Mouse (Mus musculus): ENCODE data around the gene Map3k4. TPM values are rescaled to one million over a fixed set of nuclear protein-coding genes. Genes with fewer than 3 reads are reported as not detected.
"Not testable (repeated sequence)": the region's sequence is repeated elsewhere in the genome, so short reads cannot be mapped to it uniquely, and the experiment has no call there.

Gene Map3k4
- polyA plus RNA-seq, 1 experiment from 2014 or later = 63.0 TPM

GRCm38 (mm10) chr17:12292356-12292755 is 26.2 kb downstream of the Map3k4 start:
- Histone ChIP-seq H3K9ac (replicated peaks) (no peak overlapping the region), H3K36me3 (peaks cover 10% of the 10 kb centered on the region)
- WGBS = 88% methylated on average over 1 of the region's 1 CpGs

GRCm38 (mm10) chr17:12291151-12291550 is 27.4 kb downstream of the Map3k4 start:
- H3K4me2 ChIP-seq = no peak overlapping the region
- 0 out of 2 replicates have a peak, but pooled peaks have one; percentile 42 for ATAC-seq (ENCODE audit: insufficient number of reproducible peaks, insufficient read depth, low FRiP score, low TSS enrichment, low read depth)
- peaks cover 34% of the 10 kb centered on the region for H3K4me1 ChIP-seq (replicated peaks)
- H3K9me3 ChIP-seq = no peaks in the 10 kb centered on the region
- no peaks in the 10 kb centered on the region for H3K27me3 ChIP-seq
- peak overlapping the region; percentile 62 for H3K27ac ChIP-seq
- no peak overlapping the region for H3K4me3 ChIP-seq (replicated peaks)
- H3K36me3 ChIP-seq = peaks cover 10% of the 10 kb centered on the region
- WGBS = 88% methylated on average over 7 of the region's 7 CpGs
- H3K9ac ChIP-seq (replicated peaks) = no peak overlapping the region

More at GRCm38 (mm10) chr17:12292356-12292755, 26.2 kb downstream of the Map3k4 start:
- H3K4me2 ChIP-seq = no peak overlapping the region
- no peak overlapping the region for H3K27ac ChIP-seq
- H3K4me3 ChIP-seq (replicated peaks) = no peak overlapping the region
- no peaks in the 10 kb centered on the region for H3K9me3 ChIP-seq
- ATAC-seq (ENCODE audit: insufficient number of reproducible peaks, insufficient read depth, low FRiP score, low TSS enrichment, low read depth) = no peak
- peaks cover 37% of the 10 kb centered on the region for H3K4me1 ChIP-seq (replicated peaks)
- no peaks in the 10 kb centered on the region for H3K27me3 ChIP-seq

GRCm38 (mm10) chr17:12290735-12291134 is 27.9 kb downstream of the Map3k4 start:
- peaks cover 34% of the 10 kb centered on the region for H3K4me1 ChIP-seq (replicated peaks)
- peak overlapping the region; percentile 62; the same call in 1 of the 2 replicates for H3K27ac ChIP-seq
- no peaks in the 10 kb centered on the region for H3K27me3 ChIP-seq
- no peak overlapping the region for H3K9ac ChIP-seq (replicated peaks)
- 49% methylated on average over 10 of the region's 10 CpGs for WGBS
- no peak overlapping the region for H3K4me3 ChIP-seq (replicated peaks)
- peaks cover 10% of the 10 kb centered on the region for H3K36me3 ChIP-seq
- H3K9me3 ChIP-seq = no peaks in the 10 kb centered on the region
- peak; percentile 83; the same call in 1 of the 2 replicates for ATAC-seq (ENCODE audit: insufficient number of reproducible peaks, insufficient read depth, low FRiP score, low TSS enrichment, low read depth)
- no peak overlapping the region for H3K4me2 ChIP-seq

GRCm38 (mm10) chr17:12289836-12290235 is 28.8 kb downstream of the Map3k4 start:
- not testable (repeated sequence) for H3K9me3 ChIP-seq; H3K4me2 ChIP-seq; H3K27me3 ChIP-seq; H3K36me3 ChIP-seq; H3K27ac ChIP-seq; H3K4me3 ChIP-seq (replicated peaks); H3K9ac ChIP-seq (replicated peaks); ATAC-seq (ENCODE audit: insufficient number of reproducible peaks, insufficient read depth, low FRiP score, low TSS enrichment, low read depth)
- WGBS = 86% methylated on average over 1 of the region's 1 CpGs
- peaks cover 28% of the 10 kb centered on the region for H3K4me1 ChIP-seq (replicated peaks)

- WGBS = 94% methylated on average over 4 of the region's 4 CpGs
- peaks cover 19% of the 10 kb centered on the region for H3K4me1 ChIP-seq (replicated peaks)
- no peak overlapping the region for H3K9ac ChIP-seq (replicated peaks)
- H3K4me2 ChIP-seq = no peak overlapping the region
- no peaks in the 10 kb centered on the region for H3K27me3 ChIP-seq
- ATAC-seq (ENCODE audit: insufficient number of reproducible peaks, insufficient read depth, low FRiP score, low TSS enrichment, low read depth) = no peak
- H3K27ac ChIP-seq = no peak overlapping the region
- H3K36me3 ChIP-seq = peaks cover 10% of the 10 kb centered on the region
- H3K4me3 ChIP-seq (replicated peaks) = no peak overlapping the region
- no peaks in the 10 kb centered on the region for H3K9me3 ChIP-seq
Measured at GRCm38 (mm10) chr17:12288871-12289270, 29.7 kb downstream of the Map3k4 start.

- Histone ChIP-seq H3K36me3 (peaks cover 32% of the 10 kb centered on the region; the same call in 1 of the 2 replicates), H3K9me3 (peaks cover 8% of the 10 kb centered on the region), H3K4me2 (no peak overlapping the region), H3K9ac (replicated peaks) (no peak overlapping the region), H3K4me3 (replicated peaks) (no peak overlapping the region), H3K27me3 (no peaks in the 10 kb centered on the region), H3K27ac (no peak overlapping the region), H3K4me1 (replicated peaks) (no peaks in the 10 kb centered on the region)
- ATAC-seq (ENCODE audit: insufficient number of reproducible peaks, insufficient read depth, low FRiP score, low TSS enrichment, low read depth) = no peak
- WGBS = 87% methylated on average over 10 of the region's 10 CpGs
Measured at GRCm38 (mm10) chr17:12279810-12280209, 38.8 kb downstream of the Map3k4 start.

- ATAC-seq (ENCODE audit: insufficient number of reproducible peaks, insufficient read depth, low FRiP score, low TSS enrichment, low read depth) = no peak
- Histone ChIP-seq H3K4me2 (no peak overlapping the region), H3K9me3 (peaks cover 3% of the 10 kb centered on the region), H3K27me3 (no peaks in the 10 kb centered on the region), H3K4me1 (replicated peaks) (no peaks in the 10 kb centered on the region), H3K4me3 (replicated peaks) (no peak overlapping the region), H3K9ac (replicated peaks) (no peak overlapping the region), H3K27ac (no peak overlapping the region), H3K36me3 (peaks cover 34% of the 10 kb centered on the region; the same call in 1 of the 2 replicates)
- 83% methylated on average over 5 of the region's 5 CpGs for WGBS
Measured at GRCm38 (mm10) chr17:12278073-12278472, 40.5 kb downstream of the Map3k4 start.

GRCm38 (mm10) chr17:12277297-12277696 is 41.3 kb downstream of the Map3k4 start:
- WGBS = 87% methylated on average over 4 of the region's 4 CpGs
- Histone ChIP-seq H3K9ac (replicated peaks) (no peak overlapping the region), H3K27ac (no peak overlapping the region), H3K4me1 (replicated peaks) (no peaks in the 10 kb centered on the region), H3K27me3 (no peaks in the 10 kb centered on the region), H3K4me3 (replicated peaks) (no peak overlapping the region), H3K4me2 (no peak overlapping the region), H3K9me3 (no peaks in the 10 kb centered on the region), H3K36me3 (peaks cover 32% of the 10 kb centered on the region; the same call in 1 of the 2 replicates)
- no peak for ATAC-seq (ENCODE audit: insufficient number of reproducible peaks, insufficient read depth, low FRiP score, low TSS enrichment, low read depth)

GRCm38 (mm10) chr17:12276496-12277200 is 41.9 kb downstream of the Map3k4 start:
- Histone ChIP-seq H3K27ac (no peak overlapping the region), H3K9ac (replicated peaks) (no peak overlapping the region)
- 91% methylated on average over 11 of the region's 11 CpGs for WGBS

GRCm38 (mm10) chr17:12275756-12276155 is 42.8 kb downstream of the Map3k4 start:
- H3K27me3 ChIP-seq = no peaks in the 10 kb centered on the region
- no peak overlapping the region for H3K27ac ChIP-seq
- WGBS = 89% methylated on average over 9 of the region's 9 CpGs
- H3K9ac ChIP-seq (replicated peaks) = no peak overlapping the region
- H3K9me3 ChIP-seq = no peaks in the 10 kb centered on the region
- peaks cover 45% of the 10 kb centered on the region for H3K36me3 ChIP-seq
- no peak overlapping the region for H3K4me3 ChIP-seq (replicated peaks)
- H3K4me1 ChIP-seq (replicated peaks) = no peaks in the 10 kb centered on the region
- no peak overlapping the region for H3K4me2 ChIP-seq
- ATAC-seq (ENCODE audit: insufficient number of reproducible peaks, insufficient read depth, low FRiP score, low TSS enrichment, low read depth) = no peak

More at GRCm38 (mm10) chr17:12276496-12277200, 41.9 kb downstream of the Map3k4 start:
- H3K4me1 ChIP-seq (replicated peaks) = no peaks in the 10 kb centered on the region
- no peak overlapping the region for H3K4me2 ChIP-seq
- H3K36me3 ChIP-seq = peaks cover 36% of the 10 kb centered on the region
- no peak for ATAC-seq (ENCODE audit: insufficient number of reproducible peaks, insufficient read depth, low FRiP score, low TSS enrichment, low read depth)
- no peak overlapping the region for H3K4me3 ChIP-seq (replicated peaks)
- H3K27me3 ChIP-seq = no peaks in the 10 kb centered on the region
- no peaks in the 10 kb centered on the region for H3K9me3 ChIP-seq

GRCm38 (mm10) chr17:12273032-12273431 is 45.6 kb downstream of the Map3k4 start:
- H3K4me1 ChIP-seq (replicated peaks) = peaks cover 6% of the 10 kb centered on the region; the same call in 1 of the 2 replicates
- H3K36me3 ChIP-seq = peaks cover 68% of the 10 kb centered on the region
- H3K4me3 ChIP-seq (replicated peaks) = no peak overlapping the region
- no peak overlapping the region for H3K9ac ChIP-seq (replicated peaks)
- no peaks in the 10 kb centered on the region for H3K9me3 ChIP-seq
- WGBS = 83% methylated on average over 5 of the region's 5 CpGs
- no peak overlapping the region for H3K4me2 ChIP-seq
- no peaks in the 10 kb centered on the region for H3K27me3 ChIP-seq
- no peak overlapping the region for H3K27ac ChIP-seq
- no peak for ATAC-seq (ENCODE audit: insufficient number of reproducible peaks, insufficient read depth, low FRiP score, low TSS enrichment, low read depth)

GRCm38 (mm10) chr17:12271805-12272204 is 46.8 kb downstream of the Map3k4 start:
- 79% methylated on average over 18 of the region's 18 CpGs for WGBS
- no peak overlapping the region for H3K9ac ChIP-seq (replicated peaks)
- H3K4me1 ChIP-seq (replicated peaks) = peaks cover 16% of the 10 kb centered on the region
- no peak for ATAC-seq (ENCODE audit: insufficient number of reproducible peaks, insufficient read depth, low FRiP score, low TSS enrichment, low read depth)
- no peaks in the 10 kb centered on the region for H3K9me3 ChIP-seq
- no peak overlapping the region for H3K4me3 ChIP-seq (replicated peaks)
- H3K27ac ChIP-seq = no peak overlapping the region
- H3K36me3 ChIP-seq = peaks cover 57% of the 10 kb centered on the region
- H3K27me3 ChIP-seq = no peaks in the 10 kb centered on the region
- no peak overlapping the region for H3K4me2 ChIP-seq
